ENCODE assay signal across 15 mouse cellular contexts in genomic region chr12:105601586-105601985, GRCm38 (mm10). TPM values are rescaled to one million over a fixed set of nuclear protein-coding genes. Genes with fewer than 3 reads are reported as not detected.
DNase-seq lines count a peak whose midpoint lies in the region; ATAC-seq lines count a peak whose summit lies in the region.
"Had no signal": no experiment of that assay in that cellular context is flagged by ENCODE, and none has a peak within 500 bp of the region (broad histone marks: within the 10 kb centered on the region; RNA-seq: fewer than 3 reads in every experiment).

No protein-coding gene starts in this region.

- H3K4me3 ChIP-seq in hindbrain, embryonic 15.5 days, result no peak overlapping the region
- H3K4me3 ChIP-seq in hindbrain, embryonic 13.5 days, result no peak overlapping the region
- no peak overlapping the region for H3K4me3 ChIP-seq in stomach, embryonic 16.5 days (replicated peaks; ENCODE audit: low read length)
- H3K4me3 ChIP-seq: embryonic facial prominence, embryonic 12.5 days; limb, embryonic 10.5 days; liver, embryonic 15.5 days had no signal

- no peak overlapping the region for H3K9ac ChIP-seq in hindbrain, embryonic 15.5 days
- H3K9ac ChIP-seq in hindbrain, embryonic 13.5 days, result no peak overlapping the region
- H3K9ac ChIP-seq in stomach, embryonic 16.5 days (ENCODE audit: low read length), result no peak overlapping the region
- H3K9ac ChIP-seq: embryonic facial prominence, embryonic 12.5 days; liver, embryonic 15.5 days had no signal

- 43% methylated on average over 6 of the region's 6 CpGs for WGBS in hindbrain, embryonic 15.5 days
- WGBS in hindbrain, embryonic 13.5 days, result 50% methylated on average over 6 of the region's 6 CpGs
- WGBS in stomach, embryonic 16.5 days, result 50% methylated on average over 6 of the region's 6 CpGs

- H3K27me3 ChIP-seq in hindbrain, embryonic 15.5 days, result no peaks in the 10 kb centered on the region
- H3K27me3 ChIP-seq in hindbrain, embryonic 13.5 days, result no peaks in the 10 kb centered on the region
- H3K27me3 ChIP-seq in stomach, embryonic 16.5 days (ENCODE audit: control insufficient read depth, insufficient read depth, low read length), result no peaks in the 10 kb centered on the region
- H3K27me3 ChIP-seq: embryonic facial prominence, embryonic 12.5 days; liver, embryonic 15.5 days had no signal

- ATAC-seq in hindbrain, embryonic 15.5 days (ENCODE audit: low FRiP score, low read depth), result peak; percentile 28; the same call in 1 of the 2 replicates
- no peak for ATAC-seq in hindbrain, embryonic 13.5 days (ENCODE audit: low FRiP score)
- ATAC-seq in stomach, embryonic 16.5 days (ENCODE audit: insufficient read depth, low FRiP score), result no peak

- H3K4me1 ChIP-seq in hindbrain, embryonic 15.5 days (replicated peaks), result peaks cover 8% of the 10 kb centered on the region
- peaks cover 25% of the 10 kb centered on the region; the same call in 1 of the 2 replicates for H3K4me1 ChIP-seq in hindbrain, embryonic 13.5 days (replicated peaks)
- H3K4me1 ChIP-seq in stomach, embryonic 16.5 days (ENCODE audit: control insufficient read depth, insufficient read depth, low read length), result peaks cover 13% of the 10 kb centered on the region; the same call in 1 of the 2 replicates
- H3K4me1 ChIP-seq: liver, embryonic 15.5 days had no signal

- no peaks in the 10 kb centered on the region for H3K36me3 ChIP-seq in hindbrain, embryonic 15.5 days
- H3K36me3 ChIP-seq in hindbrain, embryonic 13.5 days, result no peaks in the 10 kb centered on the region
- no peaks in the 10 kb centered on the region for H3K36me3 ChIP-seq in stomach, embryonic 16.5 days (ENCODE audit: control insufficient read depth, insufficient read depth, low read length)
- H3K36me3 ChIP-seq: embryonic facial prominence, embryonic 12.5 days; limb, embryonic 10.5 days; liver, embryonic 15.5 days had no signal

- DNase-seq in cerebellum, adult 11-12 months, result peak; percentile 28
- DNase-seq in cerebellum, adult 11 months, result no peak
- DNase-seq in urinary bladder, postnatal 14 days (ENCODE audit: low spot score), result peak; percentile 49
- DNase-seq in urinary bladder, postnatal 36 days (ENCODE audit: low spot score in 2 of 2), result no peak
- no peak for DNase-seq in frontal cortex, postnatal 14 days (ENCODE audit: low spot score in 2 of 2)
- DNase-seq: adrenal gland, adult 2 months; right cerebral cortex, adult 18-20 months; thymus, adult 2 months had no signal

- H3K27ac ChIP-seq in hindbrain, embryonic 15.5 days (replicated peaks), result no peak overlapping the region; the same call in 1 of the 2 replicates
- H3K27ac ChIP-seq in hindbrain, embryonic 13.5 days, result no peak overlapping the region
- H3K27ac ChIP-seq in stomach, embryonic 16.5 days (ENCODE audit: low read length), result 0 out of 2 replicates have a peak overlapping the region, but pooled peaks have one; percentile 30
- H3K27ac ChIP-seq: embryonic facial prominence, embryonic 12.5 days; liver, embryonic 15.5 days had no signal

- no peaks in the 10 kb centered on the region for H3K9me3 ChIP-seq in hindbrain, embryonic 15.5 days
- H3K9me3 ChIP-seq in hindbrain, embryonic 13.5 days, result no peaks in the 10 kb centered on the region
- H3K9me3 ChIP-seq in stomach, embryonic 16.5 days (replicated peaks; ENCODE audit: control insufficient read depth, low read length), result no peaks in the 10 kb centered on the region
- H3K9me3 ChIP-seq: embryonic facial prominence, embryonic 12.5 days; limb, embryonic 10.5 days; liver, embryonic 15.5 days had no signal

- H3K4me2 ChIP-seq in hindbrain, embryonic 15.5 days, result no peak overlapping the region
- no peak overlapping the region for H3K4me2 ChIP-seq in hindbrain, embryonic 13.5 days
- H3K4me2 ChIP-seq in stomach, embryonic 16.5 days (ENCODE audit: low read depth, low read length), result no peak overlapping the region
- H3K4me2 ChIP-seq: embryonic facial prominence, embryonic 12.5 days; liver, embryonic 15.5 days had no signal

RNA-seq across cellular contexts. Expression of gene Bdkrb1, which starts 1.3 kb away (rescaled TPM):
- 0.39 and 0.42 TPM in 2 replicates for polyA plus RNA-seq in hindbrain, embryonic 15.5 days (2015; fragmentation: Nextera tagmentation; extraction: Ambion mirVana)
- 0.25 TPM in 1 of 2 replicates, not detected in the other for polyA plus RNA-seq in hindbrain, embryonic 13.5 days (2015; fragmentation: Nextera tagmentation; extraction: Ambion mirVana)
- 0.69 and 1.0 TPM in 2 replicates for polyA plus RNA-seq in stomach, embryonic 16.5 days (2015; fragmentation: Nextera tagmentation; extraction: Ambion mirVana)
- polyA plus RNA-seq: embryonic facial prominence, embryonic 12.5 days; kidney, embryonic 16.5 days; limb, embryonic 10.5 days; liver, embryonic 15.5 days had no signal

RNA-seq across cellular contexts. Expression of gene Bdkrb2, which starts 38.6 kb away (rescaled TPM):
- polyA plus RNA-seq in hindbrain, embryonic 15.5 days (2015; fragmentation: Nextera tagmentation; extraction: Ambion mirVana), result 2.1 TPM in 2 replicates
- 1.6 and 1.7 TPM in 2 replicates for polyA plus RNA-seq in hindbrain, embryonic 13.5 days (2015; fragmentation: Nextera tagmentation; extraction: Ambion mirVana)
- polyA plus RNA-seq in stomach, embryonic 16.5 days (2015; fragmentation: Nextera tagmentation; extraction: Ambion mirVana), result 5.3 and 7.3 TPM in 2 replicates

Comparison
In these comparisons a context has a peak if more than half of its experiments do, and no peak if none do; other contexts are left out.
1. DNase-seq: peak in cerebellum, adult 11-12 months (single experiment) and urinary bladder, postnatal 14 days (single experiment); none in cerebellum, adult 11 months (single experiment), urinary bladder, postnatal 36 days (0 of 2) and frontal cortex, postnatal 14 days (0 of 2).